Mouse (Mus musculus) liver, embryonic 14.5 days (tissue): ENCODE data around the gene Numbl.

Experiments
- CTCF ChIP-seq: IDR thresholded peaks from 2 replicates; pipeline ENCODE4 v1.5.1; 2016; ENCODE audit warnings: antibody characterized with exemption, low read depth, control low read depth
- EP300 ChIP-seq: IDR thresholded peaks from 2 replicates; pipeline ENCODE4 v1.6.1; 2016; ENCODE audit warnings: antibody characterized with exemption, low read depth

- TF ChIP-seq EP300 (no peak), CTCF (no peak)
Measured at GRCm38 (mm10) chr7:27323001-27323400, 64.8 kb downstream of the Numbl start.
